Mouse (Mus musculus) kidney, postnatal 0 days (tissue): ENCODE results near the gene Znrf1. TPM values are rescaled to one million over a fixed set of nuclear protein-coding genes. Genes with fewer than 3 reads are reported as not detected.
A peak's percentile ranks its signal among the peaks of the same experiment; 100 is the strongest.

Source experiments
- ATAC-seq: fragments of 200-750 bp; cut with Nextera tagmentation; replicated peaks from 2 replicates; pipeline ENCODE4 v1.8.0; 2017; ENCODE audit warnings: low read depth, moderate number of reproducible peaks, moderate TSS enrichment, moderate library complexity; ENCODE audit not compliant: low FRiP score
- DNase-seq: peaks from one replicate; pipeline ENCODE4 v3.0.0-alpha.2; 2016; ENCODE audit warnings: low spot score
- H3K27ac ChIP-seq: fragments of 300-500 bp; sonication (generic); 2 replicates; pipeline ENCODE4 v1.5.1; 2014; ENCODE audit warnings: mild to moderate bottlenecking
- H3K27me3 ChIP-seq: fragments of 300-500 bp; sonication (generic); 2 replicates; pipeline ENCODE4 v1.6.1; 2014; ENCODE audit warnings: low read length, mixed read lengths; ENCODE audit not compliant: insufficient read depth
- H3K36me3 ChIP-seq: fragments of 300-500 bp; sonication (generic); 2 replicates; pipeline ENCODE4 v1.6.1; 2014; ENCODE audit warnings: low read length, mixed read lengths; ENCODE audit not compliant: insufficient read depth
- H3K4me1 ChIP-seq: fragments of 300-500 bp; sonication (generic); replicated peaks from 2 replicates; pipeline ENCODE4 v1.6.1; 2014; ENCODE audit warnings: antibody characterized with exemption, low read length, mixed read lengths; ENCODE audit not compliant: insufficient read depth
- H3K4me2 ChIP-seq: fragments of 300-500 bp; sonication (generic); 2 replicates; pipeline ENCODE4 v1.6.1; 2014; ENCODE audit warnings: mild to moderate bottlenecking, low read length, moderate library complexity, mixed read lengths
- H3K4me3 ChIP-seq: fragments of 300-500 bp; sonication (generic); replicated peaks from 2 replicates; pipeline ENCODE4 v1.5.1; 2014; ENCODE audit warnings: low read depth, low read length
- H3K9ac ChIP-seq: fragments of 300-500 bp; sonication (generic); 2 replicates; pipeline ENCODE4 v1.6.1; 2014; ENCODE audit warnings: low read depth, low read length
- H3K9me3 ChIP-seq: fragments of 300-500 bp; sonication (generic); replicated peaks from 2 replicates; pipeline ENCODE4 v1.6.1; 2016; ENCODE audit warnings: low read length, inconsistent platforms, mixed read lengths
- CTCF ChIP-seq: IDR thresholded peaks from 2 replicates; pipeline ENCODE4 v1.5.1; 2016; ENCODE audit warnings: antibody characterized with exemption, low read depth, mild to moderate bottlenecking, moderate library complexity
- WGBS: fragments of 180-500 bp; shearing (Covaris S2); extraction: QIAGEN DNeasy Blood & Tissue Kit; methylation state at CpG from one replicate; pipeline ENCODE4 v1.1.7; 2014; 5-methylcytosine and 5-hydroxymethylcytosine counted together
- polyA plus RNA-seq: library from polyadenylated mRNA; unstranded; fragments of >200 nt; fragmentation: Nextera tagmentation; extraction: Ambion mirVana; gene quantifications from 2 replicates; pipeline ENCODE4 v1.2.1, GENCODE M21; 2015

Gene Znrf1
- polyA plus RNA-seq, 1 experiment from 2014 or later, result 22.5 TPM

- H3K9ac ChIP-seq, result no peak overlapping the region
- H3K4me1 ChIP-seq, result no peaks in the 10 kb centered on the region
- WGBS, result 67% methylated on average over 2 of the region's 2 CpGs
- no peaks in the 10 kb centered on the region for H3K27me3 ChIP-seq
- TF ChIP-seq CTCF, result no peak
- no peak overlapping the region for H3K4me3 ChIP-seq
- DNase-seq, result no peak
- no peaks in the 10 kb centered on the region for H3K36me3 ChIP-seq
- no peak overlapping the region for H3K27ac ChIP-seq
- no peak overlapping the region for H3K4me2 ChIP-seq
- ATAC-seq, result no peak
- H3K9me3 ChIP-seq, result no peaks in the 10 kb centered on the region
Measured at GRCm38 (mm10) chr8:111648834-111649233, 112.9 kb downstream of the Znrf1 start.

- no peak overlapping the region for H3K9ac ChIP-seq
- no peak for TF ChIP-seq CTCF
- no peaks in the 10 kb centered on the region for H3K9me3 ChIP-seq
- H3K4me3 ChIP-seq, result no peak overlapping the region
- no peak overlapping the region for H3K4me2 ChIP-seq
- no peaks in the 10 kb centered on the region for H3K4me1 ChIP-seq
- no peak overlapping the region for H3K27ac ChIP-seq
- no peaks in the 10 kb centered on the region for H3K36me3 ChIP-seq
- no peak for ATAC-seq
- no peak for DNase-seq
- 95% methylated on average over 3 of the region's 3 CpGs for WGBS
- no peaks in the 10 kb centered on the region for H3K27me3 ChIP-seq
Measured at GRCm38 (mm10) chr8:111650651-111651050, 114.8 kb downstream of the Znrf1 start.

GRCm38 (mm10) chr8:111653524-111653923 lies 117.6 kb downstream of the Znrf1 start:
- no peak for ATAC-seq
- no peak overlapping the region for H3K4me3 ChIP-seq
- no peaks in the 10 kb centered on the region for H3K27me3 ChIP-seq
- H3K4me2 ChIP-seq, result no peak overlapping the region
- WGBS, result 82% methylated on average over 2 of the region's 2 CpGs
- peaks cover 10% of the 10 kb centered on the region; the same call in 1 of the 2 replicates for H3K4me1 ChIP-seq
- H3K27ac ChIP-seq, result no peak overlapping the region
- DNase-seq, result no peak
- H3K36me3 ChIP-seq, result no peaks in the 10 kb centered on the region
- H3K9ac ChIP-seq, result no peak overlapping the region
- TF ChIP-seq CTCF, result no peak
- H3K9me3 ChIP-seq, result no peaks in the 10 kb centered on the region

- Histone ChIP-seq H3K9ac (no peak overlapping the region), H3K4me2 (no peak overlapping the region), H3K27me3 (no peaks in the 10 kb centered on the region), H3K9me3 (no peaks in the 10 kb centered on the region), H3K36me3 (no peaks in the 10 kb centered on the region), H3K4me1 (peaks cover 10% of the 10 kb centered on the region; the same call in 1 of the 2 replicates), H3K27ac (no peak overlapping the region), H3K4me3 (no peak overlapping the region)
- ATAC-seq (no peak), DNase-seq (no peak)
- WGBS, result 38% methylated on average over 1 of the region's 1 CpGs
- no peak for TF ChIP-seq CTCF
Measured at GRCm38 (mm10) chr8:111657312-111657854, 121.5 kb downstream of the Znrf1 start.

- Histone ChIP-seq H3K4me3 (no peak overlapping the region), H3K9ac (no peak overlapping the region), H3K36me3 (no peaks in the 10 kb centered on the region), H3K27me3 (no peaks in the 10 kb centered on the region), H3K4me2 (no peak overlapping the region), H3K27ac (peak overlapping the region; percentile 33; the same call in 1 of the 2 replicates), H3K9me3 (no peaks in the 10 kb centered on the region), H3K4me1 (peaks cover 10% of the 10 kb centered on the region; the same call in 1 of the 2 replicates)
- TF ChIP-seq CTCF, result no peak
- WGBS, result 53% methylated on average over 6 of the region's 6 CpGs
- ATAC-seq (no peak), DNase-seq (peak; percentile 50)
Measured at GRCm38 (mm10) chr8:111658819-111659423, 123.0 kb downstream of the Znrf1 start.

GRCm38 (mm10) chr8:111662473-111662872 lies 126.6 kb downstream of the Znrf1 start:
- H3K9me3 ChIP-seq, result no peaks in the 10 kb centered on the region
- no peak overlapping the region for H3K4me2 ChIP-seq
- no peaks in the 10 kb centered on the region for H3K27me3 ChIP-seq
- 89% methylated on average over 3 of the region's 3 CpGs for WGBS
- H3K9ac ChIP-seq, result no peak overlapping the region
- TF ChIP-seq CTCF, result peak; percentile 93
- no peak; the same call in 1 of the 2 replicates for ATAC-seq
- H3K27ac ChIP-seq, result no peak overlapping the region
- DNase-seq, result peak; percentile 85
- H3K36me3 ChIP-seq, result 0 out of 2 replicates have a peak, but pooled peaks cover 4% of the 10 kb centered on the region
- H3K4me1 ChIP-seq, result peaks cover 7% of the 10 kb centered on the region; the same call in 1 of the 2 replicates
- no peak overlapping the region for H3K4me3 ChIP-seq

GRCm38 (mm10) chr8:111666751-111667150 lies 130.9 kb downstream of the Znrf1 start:
- Histone ChIP-seq H3K9me3 (no peaks in the 10 kb centered on the region), H3K9ac (no peak overlapping the region), H3K36me3 (peaks cover 14% of the 10 kb centered on the region), H3K27me3 (no peaks in the 10 kb centered on the region), H3K4me2 (no peak overlapping the region), H3K4me1 (no peaks in the 10 kb centered on the region), H3K4me3 (no peak overlapping the region), H3K27ac (no peak overlapping the region)
- no peak for TF ChIP-seq CTCF
- no peak for DNase-seq
- WGBS, result 80% methylated on average over 2 of the region's 2 CpGs
- ATAC-seq, result no peak

Other genes starting within 250 kb of the Znrf1 start
- 24.7 and 30.9 TPM in 2 replicates for gene Rfwd3, start 235.9 kb upstream of the Znrf1 start, polyA plus RNA-seq
- gene Mlkl, start 197.9 kb upstream of the Znrf1 start, polyA plus RNA-seq, result 2.5 and 3.1 TPM in 2 replicates
- 5.0 and 5.4 TPM in 2 replicates for gene Fa2h, start 142.3 kb upstream of the Znrf1 start, polyA plus RNA-seq
- gene Wdr59, start 14.0 kb upstream of the Znrf1 start, polyA plus RNA-seq, result 3.2 TPM in 2 replicates
- gene Ldhd, start 94.3 kb downstream of the Znrf1 start, polyA plus RNA-seq, result 3.9 and 4.5 TPM in 2 replicates
- 15.9 and 17.2 TPM in 2 replicates for gene Zfp1, start 107.3 kb downstream of the Znrf1 start, polyA plus RNA-seq
- not detected in 2 replicates for gene Ctrb1, start 154.9 kb downstream of the Znrf1 start, polyA plus RNA-seq
- 48.7 and 49.1 TPM in 2 replicates for gene Bcar1, start 207.7 kb downstream of the Znrf1 start, polyA plus RNA-seq